Mouse (Mus musculus): Measurements from ENCODE around the gene Itpr2. TPM values are rescaled to one million over a fixed set of nuclear protein-coding genes. Genes with fewer than 3 reads are reported as not detected.

Gene Itpr2
- polyA plus RNA-seq, 1 experiment = 6.6 TPM

DNA sequence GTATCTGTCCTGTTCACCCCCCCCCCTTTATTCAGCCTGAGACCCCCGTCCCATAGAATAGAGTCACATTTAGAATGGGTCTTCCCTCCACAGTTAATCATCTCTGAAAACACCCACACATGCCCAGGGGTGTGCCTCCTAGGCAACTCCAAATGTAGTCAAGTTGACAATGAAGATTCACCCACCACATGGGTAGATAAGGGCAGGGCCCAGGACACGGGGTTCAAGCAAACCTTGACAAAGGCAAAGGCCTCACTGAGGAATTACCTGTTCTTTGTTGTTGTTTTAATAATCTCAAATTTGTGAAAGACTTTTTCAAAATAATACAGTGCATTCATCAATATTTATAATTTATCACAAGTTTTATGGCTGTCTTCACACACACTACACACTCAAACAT is 2.4 kb upstream of the Itpr2 start:
- Histone ChIP-seq H3K4me3 (replicated peaks; ENCODE audit: insufficient read depth, low read depth, low read length) (no peak overlapping the region), H3K27ac (ENCODE audit: insufficient read depth, low read length) (no peak overlapping the region), H3K4me1 (ENCODE audit: control insufficient read depth, insufficient read depth, low read length) (no peaks in the 10 kb centered on the region; the same call in 1 of the 2 replicates), H3K27me3 (ENCODE audit: control insufficient read depth, insufficient read depth, low read length) (no peaks in the 10 kb centered on the region; the same call in 1 of the 2 replicates)
- WGBS = 87% methylated on average over 2 of the region's 2 CpGs
- no peak for DNase-seq
- TF ChIP-seq CTCF (IDR thresholded peaks at IDR 0.05; ENCODE audit: borderline replicate concordance, insufficient read depth, low read depth, low read length) (no peak), POLR2A (IDR thresholded peaks at IDR 0.05; ENCODE audit: borderline replicate concordance, insufficient read depth, low read length) (no peak)

DNA sequence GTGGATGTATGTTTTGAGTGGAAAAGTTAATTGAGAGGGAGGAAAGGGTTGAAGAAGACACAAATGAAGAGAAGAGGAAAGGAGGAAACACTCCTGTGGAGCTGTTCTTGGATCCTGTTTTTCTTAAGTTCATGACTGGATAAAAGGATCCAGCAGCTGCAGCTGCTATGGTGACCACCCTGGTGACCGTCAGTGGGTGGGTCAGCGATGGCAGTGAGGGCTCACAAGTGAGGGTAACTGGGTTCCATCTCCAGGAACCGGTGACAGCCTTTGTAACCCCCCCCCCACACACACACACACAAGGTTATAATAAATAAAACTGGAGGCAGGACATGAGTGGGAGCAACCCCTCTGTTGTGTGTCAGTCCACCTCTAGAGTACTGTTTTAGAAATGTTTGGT is 833 bp upstream of the Itpr2 start:
- H3K27ac ChIP-seq (ENCODE audit: insufficient read depth, low read length) = no peak overlapping the region
- H3K4me1 ChIP-seq (ENCODE audit: control insufficient read depth, insufficient read depth, low read length) = no peaks in the 10 kb centered on the region; the same call in 1 of the 2 replicates
- no peak for DNase-seq
- peak overlapping the region; percentile 70 for H3K4me3 ChIP-seq (replicated peaks; ENCODE audit: insufficient read depth, low read depth, low read length)
- H3K27me3 ChIP-seq (ENCODE audit: control insufficient read depth, insufficient read depth, low read length) = no peaks in the 10 kb centered on the region; the same call in 1 of the 2 replicates
- TF ChIP-seq CTCF (IDR thresholded peaks at IDR 0.05; ENCODE audit: borderline replicate concordance, insufficient read depth, low read depth, low read length) = no peak
- TF ChIP-seq POLR2A (IDR thresholded peaks at IDR 0.05; ENCODE audit: borderline replicate concordance, insufficient read depth, low read length) = no peak
- 47% methylated on average over 3 of the region's 3 CpGs for WGBS

DNA sequence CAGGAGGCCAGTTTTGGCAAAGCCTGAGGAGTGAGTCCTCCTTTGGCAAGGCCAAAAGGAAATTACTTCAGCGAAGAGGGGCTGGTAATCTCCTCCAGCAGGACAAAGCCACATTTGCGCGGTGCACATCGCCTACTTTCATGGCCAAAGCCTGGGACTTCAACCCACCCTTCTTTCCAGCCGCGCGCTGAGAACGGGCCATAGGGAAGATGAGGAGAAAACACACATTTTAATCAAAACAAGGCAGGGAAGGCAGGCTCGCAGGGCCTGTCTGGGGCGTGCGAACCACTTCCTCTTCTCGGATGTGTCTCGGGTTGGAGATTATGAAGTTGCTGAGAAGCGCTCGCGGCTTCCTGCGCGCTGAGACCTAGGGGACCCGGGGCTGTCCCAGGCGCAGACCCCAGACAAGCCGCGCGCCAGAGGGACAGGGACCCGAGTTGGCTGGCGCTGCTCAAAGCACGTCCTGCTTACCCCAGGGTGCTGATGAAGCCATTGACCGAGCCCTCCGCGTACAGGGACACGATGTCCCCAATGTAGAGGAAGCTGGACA is 632 bp downstream of the Itpr2 start:
- TF ChIP-seq POLR2A (IDR thresholded peaks at IDR 0.05; ENCODE audit: borderline replicate concordance, insufficient read depth, low read length) (no peak), CTCF (IDR thresholded peaks at IDR 0.05; ENCODE audit: borderline replicate concordance, insufficient read depth, low read depth, low read length) (no peak)
- 2% methylated on average over 30 of the region's 30 CpGs for WGBS
- no peaks in the 10 kb centered on the region; the same call in 1 of the 2 replicates for H3K4me1 ChIP-seq (ENCODE audit: control insufficient read depth, insufficient read depth, low read length)
- H3K27me3 ChIP-seq (ENCODE audit: control insufficient read depth, insufficient read depth, low read length) = no peaks in the 10 kb centered on the region; the same call in 1 of the 2 replicates
- peak overlapping the region; percentile 70 for H3K4me3 ChIP-seq (replicated peaks; ENCODE audit: insufficient read depth, low read depth, low read length)
- peak in 1 of 2 experiments; percentile 47 for DNase-seq
- H3K27ac ChIP-seq (ENCODE audit: insufficient read depth, low read length) = no peak overlapping the region; the same call in 1 of the 2 replicates

DNA sequence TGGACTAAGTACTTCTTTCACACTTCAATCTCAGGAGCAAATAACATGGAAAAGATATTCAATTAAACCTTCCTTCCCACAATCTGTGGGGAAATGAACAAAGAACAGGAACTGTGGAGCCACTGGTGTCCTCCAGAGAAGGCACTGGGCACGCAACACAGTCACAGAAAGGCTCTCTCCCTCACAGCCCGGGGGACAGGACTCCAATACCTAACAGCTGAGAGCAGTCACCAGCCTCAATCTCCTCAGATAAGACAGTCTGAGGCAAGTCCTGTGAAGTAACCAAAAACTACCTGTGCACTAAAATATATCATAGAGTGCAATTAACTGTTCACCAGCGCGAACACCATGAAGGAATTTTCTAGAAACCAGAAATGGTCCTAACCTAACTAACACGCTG is 1.3 kb downstream of the Itpr2 start:
- 76% methylated on average over 5 of the region's 5 CpGs for WGBS
- no peak overlapping the region for H3K27ac ChIP-seq (ENCODE audit: insufficient read depth, low read length)
- TF ChIP-seq POLR2A (IDR thresholded peaks at IDR 0.05; ENCODE audit: borderline replicate concordance, insufficient read depth, low read length) = no peak
- TF ChIP-seq CTCF (IDR thresholded peaks at IDR 0.05; ENCODE audit: borderline replicate concordance, insufficient read depth, low read depth, low read length) = no peak

DNA sequence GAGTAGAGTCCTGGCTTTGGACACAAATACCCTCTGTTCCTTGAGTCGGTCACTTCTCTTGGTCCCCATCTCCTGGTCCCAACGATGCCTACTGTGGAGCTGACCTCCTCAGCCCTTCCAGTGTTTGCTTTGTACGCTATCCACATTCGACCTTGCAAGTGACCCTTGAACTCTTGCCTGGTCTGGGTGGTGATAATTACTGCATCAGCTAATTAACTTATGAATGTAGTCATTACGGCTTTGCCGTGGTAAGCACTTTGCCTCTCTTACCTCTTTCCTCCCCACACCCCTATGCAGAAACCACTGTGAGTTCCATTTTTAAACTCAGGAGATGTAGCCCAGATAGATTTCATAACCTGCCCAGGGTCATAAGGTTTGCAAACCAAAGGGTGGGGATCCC is 1.8 kb downstream of the Itpr2 start:
- TF ChIP-seq CTCF (IDR thresholded peaks at IDR 0.05; ENCODE audit: borderline replicate concordance, insufficient read depth, low read depth, low read length) = no peak
- TF ChIP-seq POLR2A (IDR thresholded peaks at IDR 0.05; ENCODE audit: borderline replicate concordance, insufficient read depth, low read length) = no peak
- DNase-seq = no peak
- H3K27me3 ChIP-seq (ENCODE audit: control insufficient read depth, insufficient read depth, low read length) = no peaks in the 10 kb centered on the region; the same call in 1 of the 2 replicates
- no peak overlapping the region for H3K4me3 ChIP-seq (replicated peaks; ENCODE audit: insufficient read depth, low read depth, low read length)
- H3K27ac ChIP-seq (ENCODE audit: insufficient read depth, low read length) = no peak overlapping the region
- no peaks in the 10 kb centered on the region; the same call in 1 of the 2 replicates for H3K4me1 ChIP-seq (ENCODE audit: control insufficient read depth, insufficient read depth, low read length)
- WGBS = 78% methylated on average over 6 of the region's 6 CpGs

More for the DNA sequence above, 1.3 kb downstream of the Itpr2 start:
- Histone ChIP-seq H3K27me3 (ENCODE audit: control insufficient read depth, insufficient read depth, low read length) (no peaks in the 10 kb centered on the region; the same call in 1 of the 2 replicates), H3K4me1 (ENCODE audit: control insufficient read depth, insufficient read depth, low read length) (no peaks in the 10 kb centered on the region; the same call in 1 of the 2 replicates), H3K4me3 (replicated peaks; ENCODE audit: insufficient read depth, low read depth, low read length) (no peak overlapping the region)
- no peak for DNase-seq

DNA sequence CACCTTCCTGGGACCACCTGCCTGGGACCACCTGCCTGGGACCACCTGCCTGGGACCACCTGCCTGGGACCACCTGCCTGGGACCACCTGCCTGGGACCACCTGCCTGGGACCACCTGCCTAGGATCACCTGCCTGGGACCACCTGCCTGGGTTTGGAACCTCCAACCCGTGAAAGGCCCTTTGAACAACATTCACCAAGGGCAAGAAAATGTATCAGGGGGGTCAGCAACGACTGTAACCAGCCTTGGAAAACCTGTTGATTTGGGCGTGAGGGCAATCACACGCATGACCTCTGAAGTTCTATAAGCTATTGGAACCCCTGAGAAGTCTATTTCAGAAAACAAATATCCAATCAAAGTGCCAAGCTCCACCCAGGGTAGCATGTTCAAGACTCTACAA is 2.5 kb downstream of the Itpr2 start:
- no peak for DNase-seq
- H3K27me3 ChIP-seq (ENCODE audit: control insufficient read depth, insufficient read depth, low read length) = no peaks in the 10 kb centered on the region; the same call in 1 of the 2 replicates
- no peak overlapping the region for H3K27ac ChIP-seq (ENCODE audit: insufficient read depth, low read length)
- no peaks in the 10 kb centered on the region for H3K4me1 ChIP-seq (ENCODE audit: control insufficient read depth, insufficient read depth, low read length)
- TF ChIP-seq POLR2A (IDR thresholded peaks at IDR 0.05; ENCODE audit: borderline replicate concordance, insufficient read depth, low read length) (no peak), CTCF (IDR thresholded peaks at IDR 0.05; ENCODE audit: borderline replicate concordance, insufficient read depth, low read depth, low read length) (no peak)
- H3K4me3 ChIP-seq (replicated peaks; ENCODE audit: insufficient read depth, low read depth, low read length) = no peak overlapping the region
- 69% methylated on average over 4 of the region's 4 CpGs for WGBS

DNA sequence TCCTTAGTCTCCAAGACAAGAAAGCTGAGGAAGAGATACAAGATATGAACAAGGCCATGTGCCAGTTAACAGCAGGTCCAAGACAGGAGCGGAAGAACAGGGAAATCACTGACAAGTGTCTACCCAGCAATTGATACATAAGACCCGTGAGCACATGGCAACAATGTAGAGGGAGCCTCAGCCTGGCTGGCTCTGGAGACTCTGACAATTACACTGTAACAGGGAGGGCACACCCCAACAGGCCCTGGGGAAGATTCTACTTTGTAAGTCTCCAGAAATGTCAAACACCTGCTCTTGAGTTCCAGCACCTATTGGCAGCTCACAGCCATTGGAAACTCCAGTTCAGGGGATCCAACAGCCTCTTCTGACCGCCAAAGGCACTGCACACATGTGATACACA is 3.6 kb downstream of the Itpr2 start:
- DNase-seq = no peak
- Histone ChIP-seq H3K4me3 (replicated peaks; ENCODE audit: insufficient read depth, low read depth, low read length) (no peak overlapping the region), H3K27ac (ENCODE audit: insufficient read depth, low read length) (no peak overlapping the region), H3K4me1 (ENCODE audit: control insufficient read depth, insufficient read depth, low read length) (no peaks in the 10 kb centered on the region), H3K27me3 (ENCODE audit: control insufficient read depth, insufficient read depth, low read length) (no peaks in the 10 kb centered on the region; the same call in 1 of the 2 replicates)
- 73% methylated on average over 3 of the region's 3 CpGs for WGBS
- TF ChIP-seq POLR2A (IDR thresholded peaks at IDR 0.05; ENCODE audit: borderline replicate concordance, insufficient read depth, low read length) (no peak), CTCF (IDR thresholded peaks at IDR 0.05; ENCODE audit: borderline replicate concordance, insufficient read depth, low read depth, low read length) (no peak)

DNA sequence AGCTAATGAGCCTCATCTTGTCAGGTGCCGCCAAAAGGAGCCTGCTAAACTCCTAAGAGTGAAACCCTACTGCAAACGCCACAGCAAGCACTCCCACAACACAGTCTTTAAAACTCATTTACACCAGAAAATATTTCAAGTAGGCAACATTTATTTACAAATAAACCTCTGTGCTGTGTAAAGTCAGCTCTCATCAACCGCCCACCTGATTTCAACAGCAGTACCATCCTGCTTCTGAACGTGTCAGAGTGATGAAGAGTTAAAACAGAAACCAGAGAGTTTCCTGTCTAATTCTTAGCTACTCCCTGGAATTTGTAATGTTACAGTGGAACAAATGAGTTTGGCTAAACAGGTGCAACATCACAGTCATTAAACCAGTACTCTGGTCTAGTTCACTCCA is 4.2 kb downstream of the Itpr2 start:
- Histone ChIP-seq H3K27me3 (ENCODE audit: control insufficient read depth, insufficient read depth, low read length) (no peaks in the 10 kb centered on the region; the same call in 1 of the 2 replicates), H3K4me1 (ENCODE audit: control insufficient read depth, insufficient read depth, low read length) (no peaks in the 10 kb centered on the region), H3K4me3 (replicated peaks; ENCODE audit: insufficient read depth, low read depth, low read length) (no peak overlapping the region), H3K27ac (ENCODE audit: insufficient read depth, low read length) (no peak overlapping the region)
- no peak for DNase-seq
- TF ChIP-seq POLR2A (IDR thresholded peaks at IDR 0.05; ENCODE audit: borderline replicate concordance, insufficient read depth, low read length) = no peak
- no peak for TF ChIP-seq CTCF (IDR thresholded peaks at IDR 0.05; ENCODE audit: borderline replicate concordance, insufficient read depth, low read depth, low read length)
- 88% methylated on average over 4 of the region's 4 CpGs for WGBS

Data from cerebellum, adult 2 months (tissue).